Mouse (Mus musculus): ENCODE data around the gene Stim1. TPM values are rescaled to one million over a fixed set of nuclear protein-coding genes. Genes with fewer than 3 reads are reported as not detected.

Stim1 gene
- polyA plus RNA-seq, 1 experiment from 2014 or later: 11.6 TPM

- H3K9ac ChIP-seq (ENCODE audit: low read depth, low read length): no peak overlapping the region
- WGBS: 5% methylated on average over 4 of the region's 4 CpGs
- H3K4me2 ChIP-seq (replicated peaks; ENCODE audit: low read depth, low read length): no peak overlapping the region
- no peaks in the 10 kb centered on the region for H3K36me3 ChIP-seq (ENCODE audit: control insufficient read depth, insufficient read depth, low read length)
- peak; percentile 64 for ATAC-seq (ENCODE audit: low FRiP score, low TSS enrichment)
- H3K27me3 ChIP-seq (ENCODE audit: control insufficient read depth, insufficient read depth, low read length): no peaks in the 10 kb centered on the region
- H3K4me1 ChIP-seq (ENCODE audit: control insufficient read depth, insufficient read depth, low read length): no peaks in the 10 kb centered on the region
- H3K27ac ChIP-seq (ENCODE audit: low read depth, low read length): no peak overlapping the region
- no peaks in the 10 kb centered on the region for H3K9me3 ChIP-seq (ENCODE audit: control insufficient read depth, low read length)
- no peak overlapping the region for H3K4me3 ChIP-seq (ENCODE audit: low read length)
These were observed 149.8 kb downstream of the Stim1 start for GRCm38 (mm10) chr7:102417398-102417797.

GRCm38 (mm10) chr7:102422036-102422435 lies 154.4 kb downstream of the Stim1 start:
- Histone ChIP-seq H3K9me3 (ENCODE audit: control insufficient read depth, low read length) (no peaks in the 10 kb centered on the region), H3K4me2 (replicated peaks; ENCODE audit: low read depth, low read length) (no peak overlapping the region), H3K4me1 (ENCODE audit: control insufficient read depth, insufficient read depth, low read length) (no peaks in the 10 kb centered on the region), H3K9ac (ENCODE audit: low read depth, low read length) (no peak overlapping the region), H3K27ac (ENCODE audit: low read depth, low read length) (no peak overlapping the region), H3K27me3 (ENCODE audit: control insufficient read depth, insufficient read depth, low read length) (no peaks in the 10 kb centered on the region), H3K4me3 (ENCODE audit: low read length) (no peak overlapping the region), H3K36me3 (ENCODE audit: control insufficient read depth, insufficient read depth, low read length) (no peaks in the 10 kb centered on the region)
- 97% methylated on average over 2 of the region's 2 CpGs for WGBS
- no peak for ATAC-seq (ENCODE audit: low FRiP score, low TSS enrichment)

GRCm38 (mm10) chr7:102425933-102426685 lies 158.5 kb downstream of the Stim1 start:
- no peak for ATAC-seq (ENCODE audit: low FRiP score, low TSS enrichment)
- WGBS: 47% methylated on average over 6 of the region's 6 CpGs
- Histone ChIP-seq H3K4me3 (ENCODE audit: low read length) (no peak overlapping the region), H3K36me3 (ENCODE audit: control insufficient read depth, insufficient read depth, low read length) (no peaks in the 10 kb centered on the region), H3K27me3 (ENCODE audit: control insufficient read depth, insufficient read depth, low read length) (no peaks in the 10 kb centered on the region), H3K9ac (ENCODE audit: low read depth, low read length) (no peak overlapping the region), H3K4me1 (ENCODE audit: control insufficient read depth, insufficient read depth, low read length) (no peaks in the 10 kb centered on the region), H3K4me2 (replicated peaks; ENCODE audit: low read depth, low read length) (no peak overlapping the region), H3K9me3 (ENCODE audit: control insufficient read depth, low read length) (no peaks in the 10 kb centered on the region), H3K27ac (ENCODE audit: low read depth, low read length) (no peak overlapping the region)

- H3K4me3 ChIP-seq (ENCODE audit: low read length): no peak overlapping the region
- no peaks in the 10 kb centered on the region for H3K9me3 ChIP-seq (ENCODE audit: control insufficient read depth, low read length)
- H3K36me3 ChIP-seq (ENCODE audit: control insufficient read depth, insufficient read depth, low read length): no peaks in the 10 kb centered on the region; the same call in 1 of the 2 replicates
- H3K4me1 ChIP-seq (ENCODE audit: control insufficient read depth, insufficient read depth, low read length): no peaks in the 10 kb centered on the region
- H3K4me2 ChIP-seq (replicated peaks; ENCODE audit: low read depth, low read length): no peak overlapping the region
- no peak overlapping the region for H3K9ac ChIP-seq (ENCODE audit: low read depth, low read length)
- WGBS: 86% methylated on average over 2 of the region's 2 CpGs
- ATAC-seq (ENCODE audit: low FRiP score, low TSS enrichment): no peak
- no peak overlapping the region for H3K27ac ChIP-seq (ENCODE audit: low read depth, low read length)
- H3K27me3 ChIP-seq (ENCODE audit: control insufficient read depth, insufficient read depth, low read length): no peaks in the 10 kb centered on the region
These were observed 166.7 kb downstream of the Stim1 start for GRCm38 (mm10) chr7:102434344-102434743.

GRCm38 (mm10) chr7:102440822-102441656 lies 173.4 kb downstream of the Stim1 start:
- Histone ChIP-seq H3K4me3 (ENCODE audit: low read length) (peak overlapping the region; percentile 81), H3K4me1 (ENCODE audit: control insufficient read depth, insufficient read depth, low read length) (peaks cover 6% of the 10 kb centered on the region; the same call in 1 of the 2 replicates), H3K4me2 (replicated peaks; ENCODE audit: low read depth, low read length) (peak overlapping the region; percentile 64), H3K36me3 (ENCODE audit: control insufficient read depth, insufficient read depth, low read length) (peaks cover 19% of the 10 kb centered on the region), H3K27ac (ENCODE audit: low read depth, low read length) (no peak overlapping the region), H3K27me3 (ENCODE audit: control insufficient read depth, insufficient read depth, low read length) (no peaks in the 10 kb centered on the region), H3K9me3 (ENCODE audit: control insufficient read depth, low read length) (no peaks in the 10 kb centered on the region), H3K9ac (ENCODE audit: low read depth, low read length) (no peak overlapping the region)
- ATAC-seq (ENCODE audit: low FRiP score, low TSS enrichment): peak; percentile 2; the same call in 1 of the 2 replicates
- WGBS: 56% methylated on average over 15 of the region's 15 CpGs

- peaks cover 27% of the 10 kb centered on the region for H3K36me3 ChIP-seq (ENCODE audit: control insufficient read depth, insufficient read depth, low read length)
- WGBS: under 1% methylated on average over 54 of the region's 56 CpGs
- peak; percentile 99 for ATAC-seq (ENCODE audit: low FRiP score, low TSS enrichment)
- peaks cover 6% of the 10 kb centered on the region; the same call in 1 of the 2 replicates for H3K4me1 ChIP-seq (ENCODE audit: control insufficient read depth, insufficient read depth, low read length)
- H3K27ac ChIP-seq (ENCODE audit: low read depth, low read length): peak within 1 kb of the TSS; percentile 91
- peak within 1 kb of the TSS; percentile 90 for H3K9ac ChIP-seq (ENCODE audit: low read depth, low read length)
- H3K9me3 ChIP-seq (ENCODE audit: control insufficient read depth, low read length): no peaks in the 10 kb centered on the region
- H3K27me3 ChIP-seq (ENCODE audit: control insufficient read depth, insufficient read depth, low read length): no peaks in the 10 kb centered on the region
- peak within 1 kb of the TSS; percentile 81 for H3K4me3 ChIP-seq (ENCODE audit: low read length)
- H3K4me2 ChIP-seq (replicated peaks; ENCODE audit: low read depth, low read length): peak within 1 kb of the TSS; percentile 64
These were observed 174.2 kb downstream of the Stim1 start, which contains the start of gene Rrm1 for GRCm38 (mm10) chr7:102441657-102442391. TSS of gene Rrm1 (plus strand) at chr7:102441695.

GRCm38 (mm10) chr7:102442432-102442831 lies 174.8 kb downstream of the Stim1 start:
- Histone ChIP-seq H3K9me3 (ENCODE audit: control insufficient read depth, low read length) (no peaks in the 10 kb centered on the region), H3K4me2 (replicated peaks; ENCODE audit: low read depth, low read length) (peak overlapping the region; percentile 64), H3K27me3 (ENCODE audit: control insufficient read depth, insufficient read depth, low read length) (no peaks in the 10 kb centered on the region), H3K27ac (ENCODE audit: low read depth, low read length) (peak overlapping the region; percentile 91; the same call in 1 of the 2 replicates), H3K4me3 (ENCODE audit: low read length) (peak overlapping the region; percentile 81), H3K4me1 (ENCODE audit: control insufficient read depth, insufficient read depth, low read length) (peaks cover 6% of the 10 kb centered on the region; the same call in 1 of the 2 replicates), H3K36me3 (ENCODE audit: control insufficient read depth, insufficient read depth, low read length) (peaks cover 32% of the 10 kb centered on the region), H3K9ac (ENCODE audit: low read depth, low read length) (peak overlapping the region; percentile 90)
- 3% methylated on average over 4 of the region's 4 CpGs for WGBS
- ATAC-seq (ENCODE audit: low FRiP score, low TSS enrichment): no peak

GRCm38 (mm10) chr7:102444301-102444700 lies 176.7 kb downstream of the Stim1 start:
- WGBS: 74% methylated on average over 2 of the region's 2 CpGs
- peaks cover 47% of the 10 kb centered on the region for H3K36me3 ChIP-seq (ENCODE audit: control insufficient read depth, insufficient read depth, low read length)

More at GRCm38 (mm10) chr7:102444301-102444700, 176.7 kb downstream of the Stim1 start:
- Histone ChIP-seq H3K4me3 (ENCODE audit: low read length) (no peak overlapping the region), H3K9ac (ENCODE audit: low read depth, low read length) (no peak overlapping the region), H3K27ac (ENCODE audit: low read depth, low read length) (no peak overlapping the region), H3K27me3 (ENCODE audit: control insufficient read depth, insufficient read depth, low read length) (no peaks in the 10 kb centered on the region), H3K4me2 (replicated peaks; ENCODE audit: low read depth, low read length) (no peak overlapping the region), H3K4me1 (ENCODE audit: control insufficient read depth, insufficient read depth, low read length) (peaks cover 6% of the 10 kb centered on the region; the same call in 1 of the 2 replicates), H3K9me3 (ENCODE audit: control insufficient read depth, low read length) (no peaks in the 10 kb centered on the region)
- ATAC-seq (ENCODE audit: low FRiP score, low TSS enrichment): no peak
